Mouse (Mus musculus) cortical plate, adult 2 months (tissue): Measurements from ENCODE around the gene Ldlrad3.

Experiments used
- CTCF ChIP-seq: fragments of 200-500 bp; IDR thresholded peaks from 2 replicates; pipeline ENCODE4 v1.5.1; 2011; ENCODE audit warnings: mild to moderate bottlenecking, control low read depth, low read length; ENCODE audit not compliant: insufficient read depth; ENCODE audit errors: extremely low read depth
- POLR2A ChIP-seq: fragments of 200-500 bp; IDR thresholded peaks from 2 replicates; pipeline ENCODE4 v1.6.1; 2011; ENCODE audit warnings: mild to moderate bottlenecking, low read length, control low read depth; ENCODE audit not compliant: insufficient read depth; ENCODE audit errors: extremely low read depth

GRCm38 (mm10) chr2:102226274-102226673 is 40.1 kb upstream of the Ldlrad3 start:
- TF ChIP-seq CTCF (no peak), POLR2A (no peak)
